Mouse (Mus musculus) megakaryocyte, embryonic 14.5 days (primary cell): ENCODE results near the gene Hist1h3b.

Source experiments
- FLI1 ChIP-seq: IDR thresholded peaks from 2 replicates; pipeline ENCODE4 v1.6.1; 2012; ENCODE audit warnings: low read length, inconsistent platforms, mixed read lengths
- GATA1 ChIP-seq: IDR thresholded peaks from 3 replicates; pipeline ENCODE4 v1.6.1; 2012; ENCODE audit warnings: mixed read lengths, low read length, inconsistent platforms, borderline replicate concordance

DNA sequence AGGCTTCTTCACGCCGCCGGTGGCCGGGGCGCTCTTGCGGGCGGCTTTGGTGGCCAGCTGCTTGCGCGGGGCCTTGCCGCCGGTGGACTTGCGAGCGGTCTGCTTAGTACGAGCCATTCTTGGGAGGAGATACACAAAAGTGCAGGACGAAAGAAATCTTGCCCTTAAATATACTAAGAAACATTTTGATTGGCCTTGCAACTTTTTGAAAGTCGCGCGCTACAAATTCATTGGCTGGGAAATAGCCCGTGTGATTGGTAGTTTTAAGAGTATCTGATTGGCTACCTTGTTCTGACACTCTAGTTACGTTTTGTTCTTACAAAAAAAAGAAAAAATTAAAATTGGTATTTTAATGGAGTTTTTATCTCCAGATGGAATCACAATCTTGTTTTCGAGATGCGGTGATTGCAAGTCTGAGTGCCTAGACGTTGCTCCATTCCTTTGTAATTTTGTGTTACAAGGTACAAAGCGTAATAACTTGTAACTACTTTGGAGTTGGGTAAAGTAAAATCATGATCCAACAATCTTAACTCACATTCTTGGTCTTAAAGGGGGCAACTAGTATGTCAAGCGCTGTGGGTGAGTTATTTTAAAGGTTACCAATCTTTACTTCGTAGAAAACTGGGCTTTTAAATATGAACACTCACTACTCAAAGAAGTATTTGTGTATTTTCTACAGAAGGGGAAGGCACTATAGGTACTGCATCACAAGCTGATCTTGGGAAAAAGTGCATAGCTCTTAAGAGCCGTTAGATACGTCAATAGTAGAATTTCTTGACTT lies 6.5 kb upstream of the Hist1h3b start, which contains the start of gene Hist1h3c:
- no peak for TF ChIP-seq FLI1
- TF ChIP-seq GATA1, result no peak
